16 mouse cellular contexts compared by ENCODE assay signal in genomic region chr11:60277771-60278170, GRCm38 (mm10). TPM values are rescaled to one million over a fixed set of nuclear protein-coding genes. Genes with fewer than 3 reads are reported as not detected.
DNase-seq lines count a peak whose midpoint lies in the region; ATAC-seq lines count a peak whose summit lies in the region.
"Had no signal": no experiment of that assay in that cellular context is flagged by ENCODE, and none has a peak within 500 bp of the region (broad histone marks: within the 10 kb centered on the region; RNA-seq: fewer than 3 reads in every experiment).

No protein-coding gene starts in this region.

- no peak overlapping the region for H3K9ac ChIP-seq in forebrain, embryonic 12.5 days
- no peak overlapping the region for H3K9ac ChIP-seq in forebrain, embryonic 11.5 days (ENCODE audit: low read length)
- H3K9ac ChIP-seq in hindbrain, embryonic 12.5 days, result no peak overlapping the region
- no peak overlapping the region for H3K9ac ChIP-seq in hindbrain, embryonic 11.5 days (ENCODE audit: low read depth, low read length)
- H3K9ac ChIP-seq in forebrain, embryonic 14.5 days (ENCODE audit: low read length), result no peak overlapping the region
- no peak overlapping the region for H3K9ac ChIP-seq in intestine, embryonic 16.5 days (ENCODE audit: low read depth, low read length)
- H3K9ac ChIP-seq: embryonic facial prominence, embryonic 15.5 days; limb, embryonic 13.5 days had no signal

- H3K4me2 ChIP-seq in forebrain, embryonic 12.5 days, result no peak overlapping the region
- H3K4me2 ChIP-seq in forebrain, embryonic 11.5 days (ENCODE audit: low read depth, low read length, severe bottlenecking), result no peak overlapping the region
- no peak overlapping the region for H3K4me2 ChIP-seq in hindbrain, embryonic 12.5 days (replicated peaks)
- H3K4me2 ChIP-seq in hindbrain, embryonic 11.5 days (replicated peaks; ENCODE audit: low read depth, low read length), result no peak overlapping the region
- H3K4me2 ChIP-seq in forebrain, embryonic 14.5 days (ENCODE audit: low read length), result no peak overlapping the region
- no peak overlapping the region for H3K4me2 ChIP-seq in intestine, embryonic 16.5 days (ENCODE audit: low read depth, low read length)
- H3K4me2 ChIP-seq: embryonic facial prominence, embryonic 15.5 days; limb, embryonic 13.5 days had no signal

- H3K27me3 ChIP-seq in forebrain, embryonic 12.5 days, result no peaks in the 10 kb centered on the region
- no peaks in the 10 kb centered on the region for H3K27me3 ChIP-seq in forebrain, embryonic 11.5 days (ENCODE audit: control insufficient read depth, insufficient read depth, low read length)
- no peaks in the 10 kb centered on the region for H3K27me3 ChIP-seq in hindbrain, embryonic 12.5 days
- H3K27me3 ChIP-seq in hindbrain, embryonic 11.5 days (ENCODE audit: control insufficient read depth, insufficient read depth, low read length), result no peaks in the 10 kb centered on the region
- no peaks in the 10 kb centered on the region for H3K27me3 ChIP-seq in forebrain, embryonic 14.5 days (replicated peaks; ENCODE audit: control insufficient read depth, insufficient read depth, low read length)
- no peaks in the 10 kb centered on the region for H3K27me3 ChIP-seq in intestine, embryonic 16.5 days (replicated peaks; ENCODE audit: control insufficient read depth, insufficient read depth, low read length)
- H3K27me3 ChIP-seq: embryonic facial prominence, embryonic 15.5 days; limb, embryonic 13.5 days had no signal

- 75% methylated on average over 5 of the region's 5 CpGs for WGBS in forebrain, embryonic 12.5 days
- 84% methylated on average over 5 of the region's 5 CpGs for WGBS in forebrain, embryonic 11.5 days
- WGBS in hindbrain, embryonic 12.5 days, result 77% methylated on average over 5 of the region's 5 CpGs
- 81% methylated on average over 5 of the region's 5 CpGs for WGBS in hindbrain, embryonic 11.5 days
- 68% methylated on average over 5 of the region's 5 CpGs for WGBS in forebrain, embryonic 14.5 days
- WGBS in intestine, embryonic 16.5 days, result 57% methylated on average over 5 of the region's 5 CpGs

- ATAC-seq in forebrain, embryonic 12.5 days (ENCODE audit: low FRiP score), result no peak
- ATAC-seq in forebrain, embryonic 11.5 days (replicated peaks; ENCODE audit: low FRiP score), result no peak
- ATAC-seq in hindbrain, embryonic 12.5 days (ENCODE audit: low FRiP score), result no peak
- ATAC-seq in hindbrain, embryonic 11.5 days (ENCODE audit: low FRiP score), result no peak
- no peak for ATAC-seq in forebrain, embryonic 14.5 days
- peak; percentile 58; the same call in 1 of the 2 replicates for ATAC-seq in intestine, embryonic 16.5 days

- no peaks in the 10 kb centered on the region for H3K9me3 ChIP-seq in forebrain, embryonic 12.5 days
- H3K9me3 ChIP-seq in forebrain, embryonic 11.5 days (ENCODE audit: control insufficient read depth, low read length), result no peaks in the 10 kb centered on the region
- H3K9me3 ChIP-seq in hindbrain, embryonic 12.5 days (replicated peaks), result no peaks in the 10 kb centered on the region
- H3K9me3 ChIP-seq in hindbrain, embryonic 11.5 days (ENCODE audit: control insufficient read depth, low read length), result no peaks in the 10 kb centered on the region
- H3K9me3 ChIP-seq in forebrain, embryonic 14.5 days (replicated peaks; ENCODE audit: control insufficient read depth, low read length), result no peaks in the 10 kb centered on the region
- no peaks in the 10 kb centered on the region for H3K9me3 ChIP-seq in intestine, embryonic 16.5 days (ENCODE audit: control insufficient read depth, low read length)
- H3K9me3 ChIP-seq: embryonic facial prominence, embryonic 15.5 days; limb, embryonic 13.5 days had no signal

- 0 out of 2 replicates have a peak overlapping the region, but pooled peaks have one; percentile 36 for H3K27ac ChIP-seq in forebrain, embryonic 12.5 days
- no peak overlapping the region for H3K27ac ChIP-seq in forebrain, embryonic 11.5 days (ENCODE audit: low read depth, low read length)
- H3K27ac ChIP-seq in hindbrain, embryonic 12.5 days, result 0 out of 2 replicates have a peak overlapping the region, but pooled peaks have one; percentile 12
- no peak overlapping the region for H3K27ac ChIP-seq in hindbrain, embryonic 11.5 days (ENCODE audit: low read depth, low read length)
- H3K27ac ChIP-seq in forebrain, embryonic 14.5 days (ENCODE audit: low read depth, low read length), result 0 out of 2 replicates have a peak overlapping the region, but pooled peaks have one; percentile 15
- no peak overlapping the region; the same call in 1 of the 2 replicates for H3K27ac ChIP-seq in intestine, embryonic 16.5 days (ENCODE audit: low read length)
- H3K27ac ChIP-seq: embryonic facial prominence, embryonic 15.5 days; left cerebral cortex, adult 2 months; limb, embryonic 13.5 days had no signal

- no peak for DNase-seq in forebrain, embryonic 11.5 days (ENCODE audit: low spot score)
- no peak for DNase-seq in hindbrain, embryonic 11.5 days (ENCODE audit: low spot score)
- no peak for DNase-seq in forebrain, embryonic 14.5 days (ENCODE audit: low spot score)
- DNase-seq in adrenal gland, adult 8-10 months, result no peak
- DNase-seq in spleen, postnatal 36 days (ENCODE audit: low spot score in 2 of 2), result no peak
- DNase-seq: adrenal gland, postnatal 14 days; cerebellum, adult 8-10 months; gastrocnemius, postnatal 14 days; heart, postnatal 36 days; lung, postnatal 36 days had no signal

- no peak overlapping the region for H3K4me3 ChIP-seq in forebrain, embryonic 12.5 days (replicated peaks)
- H3K4me3 ChIP-seq in forebrain, embryonic 11.5 days (ENCODE audit: low read depth, low read length), result no peak overlapping the region
- no peak overlapping the region for H3K4me3 ChIP-seq in hindbrain, embryonic 12.5 days
- no peak overlapping the region for H3K4me3 ChIP-seq in hindbrain, embryonic 11.5 days (ENCODE audit: low read depth, low read length)
- H3K4me3 ChIP-seq in forebrain, embryonic 14.5 days (ENCODE audit: low read depth, low read length), result no peak overlapping the region
- H3K4me3 ChIP-seq in intestine, embryonic 16.5 days (ENCODE audit: low read length), result no peak overlapping the region
- H3K4me3 ChIP-seq: embryonic facial prominence, embryonic 15.5 days; left cerebral cortex, adult 2 months; limb, embryonic 13.5 days had no signal

- no peaks in the 10 kb centered on the region for H3K36me3 ChIP-seq in forebrain, embryonic 12.5 days (replicated peaks)
- H3K36me3 ChIP-seq in forebrain, embryonic 11.5 days (ENCODE audit: control insufficient read depth, insufficient read depth, low read length), result no peaks in the 10 kb centered on the region
- H3K36me3 ChIP-seq in hindbrain, embryonic 12.5 days, result peaks cover 4% of the 10 kb centered on the region; the same call in 1 of the 2 replicates
- H3K36me3 ChIP-seq in hindbrain, embryonic 11.5 days (ENCODE audit: control insufficient read depth, insufficient read depth, low read length), result no peaks in the 10 kb centered on the region
- peaks cover 6% of the 10 kb centered on the region; the same call in 1 of the 2 replicates for H3K36me3 ChIP-seq in forebrain, embryonic 14.5 days (ENCODE audit: control insufficient read depth, insufficient read depth, low read length)
- H3K36me3 ChIP-seq in intestine, embryonic 16.5 days (ENCODE audit: control insufficient read depth, insufficient read depth, low read length), result no peaks in the 10 kb centered on the region

- peaks cover 11% of the 10 kb centered on the region; the same call in 1 of the 2 replicates for H3K4me1 ChIP-seq in forebrain, embryonic 12.5 days
- no peaks in the 10 kb centered on the region for H3K4me1 ChIP-seq in forebrain, embryonic 11.5 days (replicated peaks; ENCODE audit: control insufficient read depth, insufficient read depth, low read length)
- peaks cover 13% of the 10 kb centered on the region; the same call in 1 of the 2 replicates for H3K4me1 ChIP-seq in hindbrain, embryonic 12.5 days
- H3K4me1 ChIP-seq in hindbrain, embryonic 11.5 days (replicated peaks; ENCODE audit: control insufficient read depth, insufficient read depth, low read length), result peaks cover 2% of the 10 kb centered on the region; the same call in 1 of the 2 replicates
- 0 out of 2 replicates have a peak, but pooled peaks cover 3% of the 10 kb centered on the region for H3K4me1 ChIP-seq in forebrain, embryonic 14.5 days (ENCODE audit: control insufficient read depth, insufficient read depth, low read length)
- peaks cover 30% of the 10 kb centered on the region for H3K4me1 ChIP-seq in intestine, embryonic 16.5 days (ENCODE audit: control insufficient read depth, insufficient read depth, low read length)

RNA-seq across cellular contexts. Expression of gene Srebf1, which starts 55.4 kb away (rescaled TPM):
- polyA plus RNA-seq in forebrain, embryonic 12.5 days (2016; fragmentation: Nextera tagmentation; extraction: Ambion mirVana), result 58.0 and 58.1 TPM in 2 replicates
- 63.9 and 68.7 TPM in 2 replicates for polyA plus RNA-seq in forebrain, embryonic 11.5 days (2014; fragmentation: Nextera tagmentation; extraction: Ambion mirVana)
- 49.2 and 51.9 TPM in 2 replicates for polyA plus RNA-seq in hindbrain, embryonic 12.5 days (2016; fragmentation: Nextera tagmentation; extraction: Ambion mirVana)
- polyA plus RNA-seq in hindbrain, embryonic 11.5 days (2014; fragmentation: Nextera tagmentation; extraction: Ambion mirVana), result 40.4 and 44.7 TPM in 2 replicates
- 42.6 and 44.3 TPM in 2 replicates for polyA plus RNA-seq in forebrain, embryonic 14.5 days (2014; fragmentation: Nextera tagmentation; extraction: Ambion mirVana)
- polyA plus RNA-seq in intestine, embryonic 16.5 days (2015; fragmentation: Nextera tagmentation; extraction: Ambion mirVana), result 81.0 and 95.2 TPM in 2 replicates
- 100 to 1,000 TPM; 165 to 367 (median 213) TPM for total RNA-seq in adrenal gland, adult 8-10 months (2022)

Comparison
In these comparisons a context has a peak if more than half of its experiments do, and no peak if none do; other contexts are left out.
1. H3K27ac ChIP-seq: peak in forebrain, embryonic 12.5 days (single experiment), hindbrain, embryonic 12.5 days (single experiment) and forebrain, embryonic 14.5 days (single experiment); none in forebrain, embryonic 11.5 days (single experiment), hindbrain, embryonic 11.5 days (single experiment) and intestine, embryonic 16.5 days (single experiment).